Mouse (Mus musculus): ENCODE results near the gene Tiam2. TPM values are rescaled to one million over a fixed set of nuclear protein-coding genes. Genes with fewer than 3 reads are reported as not detected.
A peak's percentile ranks its signal among the peaks of the same experiment; 100 is the strongest.

The Tiam2 gene
- total RNA-seq, 2 experiments from 2014 or later, result 1.1 to 1.3 TPM

- no peak for ATAC-seq (replicated peaks; ENCODE audit: low FRiP score, low TSS enrichment, poor library complexity, severe bottlenecking)
Observed at GRCm38 (mm10) chr17:3516406-3516805, 190.0 kb downstream of the Tiam2 start.

GRCm38 (mm10) chr17:3520344-3520743, 194.0 kb downstream of the Tiam2 start:
- ATAC-seq (replicated peaks; ENCODE audit: low FRiP score, low TSS enrichment, poor library complexity, severe bottlenecking), result no peak

- ATAC-seq (replicated peaks; ENCODE audit: low FRiP score, low TSS enrichment, poor library complexity, severe bottlenecking), result peak; percentile 76
Observed at GRCm38 (mm10) chr17:3527841-3528471, 201.6 kb downstream of the Tiam2 start.

GRCm38 (mm10) chr17:3529523-3529922, 203.2 kb downstream of the Tiam2 start:
- 0 out of 2 replicates have a peak, but pooled peaks have one; percentile 17 for ATAC-seq (replicated peaks; ENCODE audit: low FRiP score, low TSS enrichment, poor library complexity, severe bottlenecking)

GRCm38 (mm10) chr17:3530549-3530948, 204.2 kb downstream of the Tiam2 start:
- no peak for ATAC-seq (replicated peaks; ENCODE audit: low FRiP score, low TSS enrichment, poor library complexity, severe bottlenecking)

- ATAC-seq (replicated peaks; ENCODE audit: low FRiP score, low TSS enrichment, poor library complexity, severe bottlenecking), result no peak
Observed at GRCm38 (mm10) chr17:3531641-3532040, 205.3 kb downstream of the Tiam2 start.

- no peak for ATAC-seq (replicated peaks; ENCODE audit: low FRiP score, low TSS enrichment, poor library complexity, severe bottlenecking)
Observed at GRCm38 (mm10) chr17:3532254-3532653, 205.9 kb downstream of the Tiam2 start, which contains the start of gene Cldn20. TSS of gene Cldn20 (plus strand) at chr17:3532554.

GRCm38 (mm10) chr17:3533425-3533824, 207.1 kb downstream of the Tiam2 start:
- ATAC-seq (replicated peaks; ENCODE audit: low FRiP score, low TSS enrichment, poor library complexity, severe bottlenecking), result peak; percentile 69; the same call in 1 of the 2 replicates

GRCm38 (mm10) chr17:3540304-3540703, 213.9 kb downstream of the Tiam2 start:
- no peak; the same call in 1 of the 2 replicates for ATAC-seq (replicated peaks; ENCODE audit: low FRiP score, low TSS enrichment, poor library complexity, severe bottlenecking)

GRCm38 (mm10) chr17:3541033-3541432, 214.7 kb downstream of the Tiam2 start:
- ATAC-seq (replicated peaks; ENCODE audit: low FRiP score, low TSS enrichment, poor library complexity, severe bottlenecking), result no peak

- no peak for ATAC-seq (replicated peaks; ENCODE audit: low FRiP score, low TSS enrichment, poor library complexity, severe bottlenecking)
Observed at GRCm38 (mm10) chr17:3547725-3548124, 221.4 kb downstream of the Tiam2 start.

GRCm38 (mm10) chr17:3556251-3556650, 229.9 kb downstream of the Tiam2 start:
- ATAC-seq (replicated peaks; ENCODE audit: low FRiP score, low TSS enrichment, poor library complexity, severe bottlenecking), result peak; percentile 40

GRCm38 (mm10) chr17:3557331-3558311, 231.2 kb downstream of the Tiam2 start, which contains the start of gene Tfb1m:
TSS of gene Tfb1m (minus strand) at chr17:3557781.
- ATAC-seq (replicated peaks; ENCODE audit: low FRiP score, low TSS enrichment, poor library complexity, severe bottlenecking), result peak; percentile 92

- ATAC-seq (replicated peaks; ENCODE audit: low FRiP score, low TSS enrichment, poor library complexity, severe bottlenecking), result no peak
Observed at GRCm38 (mm10) chr17:3558356-3558870, 232.0 kb downstream of the Tiam2 start.

GRCm38 (mm10) chr17:3560534-3560933, 234.2 kb downstream of the Tiam2 start:
- ATAC-seq (replicated peaks; ENCODE audit: low FRiP score, low TSS enrichment, poor library complexity, severe bottlenecking), result no peak

GRCm38 (mm10) chr17:3562405-3562804, 236.0 kb downstream of the Tiam2 start:
- no peak for ATAC-seq (replicated peaks; ENCODE audit: low FRiP score, low TSS enrichment, poor library complexity, severe bottlenecking)

GRCm38 (mm10) chr17:3570876-3571275, 244.5 kb downstream of the Tiam2 start:
- ATAC-seq (replicated peaks; ENCODE audit: low FRiP score, low TSS enrichment, poor library complexity, severe bottlenecking), result peak; percentile 80

Measured in megakaryocyte-erythroid progenitor cell, adult 5-6 weeks (primary cell).